Mouse (Mus musculus): Measurements from ENCODE around the gene Pkn3. TPM values are rescaled to one million over a fixed set of nuclear protein-coding genes. Genes with fewer than 3 reads are reported as not detected.

Pkn3 gene
- polyA plus RNA-seq, 1 experiment: 7.8 TPM

DNA sequence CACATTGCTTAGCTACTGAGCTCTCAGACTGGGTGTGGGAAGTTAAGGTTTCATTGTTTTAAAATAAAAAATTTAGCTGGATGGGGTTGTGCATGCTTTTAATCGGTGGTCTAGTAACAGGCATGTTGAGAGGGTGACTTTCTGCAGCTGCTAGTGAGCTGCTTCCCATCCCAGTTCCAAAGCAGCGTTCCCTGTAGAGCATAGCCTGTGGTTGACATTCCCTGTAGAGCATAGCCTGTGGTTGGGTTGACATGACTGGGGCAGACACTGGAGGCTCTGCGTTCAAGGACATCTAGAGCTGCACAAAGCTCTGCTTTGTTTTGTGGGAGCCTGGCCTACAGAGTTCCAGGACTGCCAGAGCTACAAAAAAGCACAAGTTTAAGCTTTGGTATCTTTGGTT is 4.2 kb upstream of the Pkn3 start:
- TF ChIP-seq CTCF (IDR thresholded peaks at IDR 0.05; ENCODE audit: extremely low read depth, insufficient read length, insufficient replicate concordance, low read depth, low read length) (no peak), POLR2A (IDR thresholded peaks at IDR 0.05; ENCODE audit: low read depth, low read length) (no peak)
- Histone ChIP-seq H3K36me3 (ENCODE audit: control insufficient read depth, insufficient read depth, low read length) (peaks cover 23% of the 10 kb centered on the region), H3K27ac (ENCODE audit: insufficient read depth, low read depth, low read length) (no peak overlapping the region), H3K4me3 (ENCODE audit: low read depth, low read length) (no peak overlapping the region), H3K4me1 (ENCODE audit: control insufficient read depth, insufficient read depth, insufficient read length, low read length) (peaks cover 2% of the 10 kb centered on the region; the same call in 1 of the 2 replicates), H3K27me3 (ENCODE audit: control insufficient read depth, insufficient read depth, low read length) (no peaks in the 10 kb centered on the region)
- WGBS: 74% methylated on average over 3 of the region's 3 CpGs

DNA sequence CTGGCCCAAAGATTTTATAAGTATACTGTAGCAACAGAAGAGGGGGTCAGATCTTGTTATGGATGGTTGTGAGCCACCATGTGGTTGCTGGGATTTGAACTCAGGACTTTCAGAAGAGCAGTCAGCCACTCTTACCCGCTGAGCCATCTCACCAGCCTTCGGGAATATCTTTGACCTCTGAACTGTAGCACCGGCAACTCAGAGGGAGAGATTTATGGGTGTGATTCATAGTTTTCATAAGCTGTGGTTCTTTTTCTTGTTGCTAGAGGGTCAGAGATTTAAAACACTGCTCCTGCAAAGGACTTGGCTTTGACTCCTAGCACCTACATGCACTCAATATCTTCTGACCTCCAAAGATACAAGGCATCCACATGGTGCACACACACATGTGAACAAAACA is 1.9 kb upstream of the Pkn3 start:
- no peak overlapping the region for H3K4me3 ChIP-seq (ENCODE audit: low read depth, low read length)
- peaks cover 7% of the 10 kb centered on the region for H3K36me3 ChIP-seq (ENCODE audit: control insufficient read depth, insufficient read depth, low read length)
- H3K27me3 ChIP-seq (ENCODE audit: control insufficient read depth, insufficient read depth, low read length): no peaks in the 10 kb centered on the region
- H3K4me1 ChIP-seq (ENCODE audit: control insufficient read depth, insufficient read depth, insufficient read length, low read length): peaks cover 2% of the 10 kb centered on the region; the same call in 1 of the 2 replicates
- TF ChIP-seq POLR2A (IDR thresholded peaks at IDR 0.05; ENCODE audit: low read depth, low read length): no peak
- TF ChIP-seq CTCF (IDR thresholded peaks at IDR 0.05; ENCODE audit: extremely low read depth, insufficient read length, insufficient replicate concordance, low read depth, low read length): no peak
- WGBS: 12% methylated on average over 3 of the region's 3 CpGs
- no peak overlapping the region for H3K27ac ChIP-seq (ENCODE audit: insufficient read depth, low read depth, low read length)

DNA sequence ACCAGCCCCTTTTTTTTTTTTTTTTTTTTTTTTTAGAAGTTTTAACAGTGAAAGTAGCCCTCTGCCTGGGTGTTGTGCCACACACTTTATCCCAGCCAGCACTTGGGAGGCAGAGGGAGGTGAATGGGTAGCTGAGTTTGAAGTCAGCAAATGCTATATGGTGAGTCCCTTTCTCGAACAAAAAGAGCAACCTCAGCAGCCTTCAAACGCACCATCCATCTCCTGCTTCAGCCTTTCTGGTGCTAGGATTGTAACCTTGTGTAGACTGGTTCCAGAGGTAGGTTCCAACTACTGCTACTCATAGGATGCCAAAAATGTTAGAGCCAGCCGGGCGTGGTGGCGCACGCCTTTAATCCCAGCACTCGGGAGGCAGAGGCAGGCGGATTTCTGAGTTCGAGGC is 1.0 kb upstream of the Pkn3 start:
- TF ChIP-seq POLR2A (IDR thresholded peaks at IDR 0.05; ENCODE audit: low read depth, low read length) (no peak), CTCF (IDR thresholded peaks at IDR 0.05; ENCODE audit: extremely low read depth, insufficient read length, insufficient replicate concordance, low read depth, low read length) (no peak)
- H3K36me3 ChIP-seq (ENCODE audit: control insufficient read depth, insufficient read depth, low read length): peaks cover 6% of the 10 kb centered on the region
- H3K4me3 ChIP-seq (ENCODE audit: low read depth, low read length): no peak overlapping the region
- WGBS: 86% methylated on average over 9 of the region's 9 CpGs
- no peaks in the 10 kb centered on the region for H3K27me3 ChIP-seq (ENCODE audit: control insufficient read depth, insufficient read depth, low read length)
- H3K27ac ChIP-seq (ENCODE audit: insufficient read depth, low read depth, low read length): no peak overlapping the region
- peaks cover 2% of the 10 kb centered on the region; the same call in 1 of the 2 replicates for H3K4me1 ChIP-seq (ENCODE audit: control insufficient read depth, insufficient read depth, insufficient read length, low read length)

DNA sequence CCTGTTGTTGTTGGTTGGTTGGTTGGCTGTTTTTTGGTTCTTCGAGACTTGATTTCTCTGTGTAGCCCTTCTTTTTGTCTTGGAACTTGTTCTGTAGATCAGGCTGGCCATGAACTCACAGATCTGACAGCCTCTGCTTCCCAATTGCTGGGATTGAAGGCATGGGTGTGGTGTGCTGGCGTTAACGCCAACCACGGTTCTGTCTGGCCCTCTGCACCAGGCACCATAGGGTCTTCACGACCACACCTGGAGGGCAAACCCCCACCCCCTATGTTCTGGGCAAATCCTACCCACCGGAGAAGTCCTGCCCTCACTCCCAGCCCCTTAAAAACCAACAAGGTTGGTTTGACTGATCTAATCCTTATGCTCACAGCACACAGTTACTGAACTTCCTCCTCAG is 525 bp upstream of the Pkn3 start:
- no peak overlapping the region for H3K27ac ChIP-seq (ENCODE audit: insufficient read depth, low read depth, low read length)
- WGBS: 65% methylated on average over 6 of the region's 6 CpGs
- no peaks in the 10 kb centered on the region for H3K27me3 ChIP-seq (ENCODE audit: control insufficient read depth, insufficient read depth, low read length)
- H3K4me3 ChIP-seq (ENCODE audit: low read depth, low read length): no peak overlapping the region
- no peak for TF ChIP-seq CTCF (IDR thresholded peaks at IDR 0.05; ENCODE audit: extremely low read depth, insufficient read length, insufficient replicate concordance, low read depth, low read length)
- no peak for TF ChIP-seq POLR2A (IDR thresholded peaks at IDR 0.05; ENCODE audit: low read depth, low read length)
- H3K36me3 ChIP-seq (ENCODE audit: control insufficient read depth, insufficient read depth, low read length): peaks cover 4% of the 10 kb centered on the region
- peaks cover 2% of the 10 kb centered on the region; the same call in 1 of the 2 replicates for H3K4me1 ChIP-seq (ENCODE audit: control insufficient read depth, insufficient read depth, insufficient read length, low read length)

DNA sequence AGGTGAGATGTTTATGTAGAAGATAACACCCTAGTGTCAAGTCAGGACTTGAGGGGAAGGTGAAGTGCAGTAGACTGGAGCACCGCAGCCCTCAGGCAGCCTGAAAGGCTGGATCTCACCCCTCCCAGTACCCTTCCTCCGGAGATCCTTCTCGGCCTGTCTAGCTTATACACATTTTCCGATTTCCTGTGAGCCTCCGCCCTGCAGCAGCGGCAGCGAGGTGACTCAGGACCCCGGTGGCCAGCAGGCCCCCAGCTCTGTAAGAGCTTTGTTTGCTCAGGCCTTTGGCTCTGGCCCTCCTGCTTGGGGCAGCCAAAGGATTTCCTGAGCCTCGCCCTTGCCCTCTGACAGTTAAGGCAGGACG is 847 bp downstream of the Pkn3 start:
- WGBS: 23% methylated on average over 10 of the region's 10 CpGs
- H3K27ac ChIP-seq (ENCODE audit: insufficient read depth, low read depth, low read length): no peak overlapping the region
- peaks cover 2% of the 10 kb centered on the region; the same call in 1 of the 2 replicates for H3K4me1 ChIP-seq (ENCODE audit: control insufficient read depth, insufficient read depth, insufficient read length, low read length)
- TF ChIP-seq CTCF (IDR thresholded peaks at IDR 0.05; ENCODE audit: extremely low read depth, insufficient read length, insufficient replicate concordance, low read depth, low read length) (no peak), POLR2A (IDR thresholded peaks at IDR 0.05; ENCODE audit: low read depth, low read length) (no peak)
- no peaks in the 10 kb centered on the region for H3K36me3 ChIP-seq (ENCODE audit: control insufficient read depth, insufficient read depth, low read length)
- 0 out of 2 replicates have a peak overlapping the region, but pooled peaks have one; percentile 2 for H3K4me3 ChIP-seq (ENCODE audit: low read depth, low read length)
- H3K27me3 ChIP-seq (ENCODE audit: control insufficient read depth, insufficient read depth, low read length): no peaks in the 10 kb centered on the region

DNA sequence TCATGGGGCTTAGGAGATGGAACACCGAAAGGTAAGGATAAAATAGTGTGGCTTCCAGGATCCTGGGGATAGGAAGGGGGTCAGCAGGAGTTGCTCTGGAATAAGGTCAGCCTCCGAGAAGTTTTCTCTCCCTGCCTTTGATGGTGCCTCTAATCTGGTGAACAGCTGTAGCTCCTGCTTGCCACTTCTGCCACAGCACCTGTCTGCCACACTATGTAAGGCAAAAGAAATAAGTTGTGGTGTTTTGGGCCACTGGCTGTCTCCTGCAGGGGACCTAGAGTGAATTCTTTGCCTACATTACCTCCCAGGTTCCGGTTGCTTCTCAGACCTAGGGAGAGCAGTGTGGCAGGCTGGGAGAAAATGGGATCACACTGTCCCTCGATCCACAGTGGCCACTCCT is 1.3 kb downstream of the Pkn3 start:
- WGBS: 78% methylated on average over 4 of the region's 4 CpGs
- H3K4me3 ChIP-seq (ENCODE audit: low read depth, low read length): no peak overlapping the region

DNA sequence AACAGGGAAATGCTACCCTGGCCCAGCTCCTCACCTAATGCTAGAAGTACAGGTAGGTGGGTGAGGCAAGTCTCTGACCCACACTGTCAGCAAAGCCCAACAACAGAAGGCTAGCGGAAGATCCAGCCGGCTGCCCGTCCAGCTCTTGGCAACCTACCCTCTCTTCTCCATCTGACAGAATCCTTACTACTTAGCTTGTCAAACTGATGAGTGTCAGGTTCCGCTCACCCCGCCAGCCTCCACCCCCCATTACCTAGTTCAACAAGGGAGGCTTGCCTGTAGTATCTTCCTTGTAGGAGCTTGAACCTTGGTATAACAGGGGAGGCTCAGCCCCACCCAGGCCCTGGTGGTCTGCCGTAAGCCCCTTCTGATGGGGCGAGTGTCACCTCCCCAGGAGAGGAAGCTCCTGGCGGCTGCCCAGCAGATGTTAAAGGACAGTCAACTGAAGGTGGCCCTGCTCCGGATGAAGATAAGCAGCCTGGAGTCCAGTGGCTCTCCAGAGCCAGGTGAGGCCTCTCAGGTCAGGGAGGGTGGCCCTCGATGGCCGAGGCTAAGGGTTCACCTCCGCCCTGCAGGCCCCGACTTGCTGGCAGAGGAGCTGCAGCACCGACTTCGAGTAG is 2.8 kb downstream of the Pkn3 start:
- TF ChIP-seq CTCF (IDR thresholded peaks at IDR 0.05; ENCODE audit: extremely low read depth, insufficient read length, insufficient replicate concordance, low read depth, low read length) (no peak), POLR2A (IDR thresholded peaks at IDR 0.05; ENCODE audit: low read depth, low read length) (no peak)
- Histone ChIP-seq H3K36me3 (ENCODE audit: control insufficient read depth, insufficient read depth, low read length) (no peaks in the 10 kb centered on the region), H3K27ac (ENCODE audit: insufficient read depth, low read depth, low read length) (no peak overlapping the region), H3K4me1 (ENCODE audit: control insufficient read depth, insufficient read depth, insufficient read length, low read length) (peaks cover 2% of the 10 kb centered on the region; the same call in 1 of the 2 replicates), H3K4me3 (ENCODE audit: low read depth, low read length) (no peak overlapping the region), H3K27me3 (ENCODE audit: control insufficient read depth, insufficient read depth, low read length) (no peaks in the 10 kb centered on the region)
- 85% methylated on average over 15 of the region's 15 CpGs for WGBS

More for the DNA sequence above, 1.3 kb downstream of the Pkn3 start:
- TF ChIP-seq CTCF (IDR thresholded peaks at IDR 0.05; ENCODE audit: extremely low read depth, insufficient read length, insufficient replicate concordance, low read depth, low read length) (no peak), POLR2A (IDR thresholded peaks at IDR 0.05; ENCODE audit: low read depth, low read length) (no peak)
- H3K36me3 ChIP-seq (ENCODE audit: control insufficient read depth, insufficient read depth, low read length): no peaks in the 10 kb centered on the region
- peak overlapping the region; percentile 15; the same call in 1 of the 2 replicates for H3K27ac ChIP-seq (ENCODE audit: insufficient read depth, low read depth, low read length)
- H3K27me3 ChIP-seq (ENCODE audit: control insufficient read depth, insufficient read depth, low read length): no peaks in the 10 kb centered on the region
- H3K4me1 ChIP-seq (ENCODE audit: control insufficient read depth, insufficient read depth, insufficient read length, low read length): peaks cover 2% of the 10 kb centered on the region; the same call in 1 of the 2 replicates
